Comparison of ENCODE assay signal across 13 mouse cellular contexts in the genomic region with DNA sequence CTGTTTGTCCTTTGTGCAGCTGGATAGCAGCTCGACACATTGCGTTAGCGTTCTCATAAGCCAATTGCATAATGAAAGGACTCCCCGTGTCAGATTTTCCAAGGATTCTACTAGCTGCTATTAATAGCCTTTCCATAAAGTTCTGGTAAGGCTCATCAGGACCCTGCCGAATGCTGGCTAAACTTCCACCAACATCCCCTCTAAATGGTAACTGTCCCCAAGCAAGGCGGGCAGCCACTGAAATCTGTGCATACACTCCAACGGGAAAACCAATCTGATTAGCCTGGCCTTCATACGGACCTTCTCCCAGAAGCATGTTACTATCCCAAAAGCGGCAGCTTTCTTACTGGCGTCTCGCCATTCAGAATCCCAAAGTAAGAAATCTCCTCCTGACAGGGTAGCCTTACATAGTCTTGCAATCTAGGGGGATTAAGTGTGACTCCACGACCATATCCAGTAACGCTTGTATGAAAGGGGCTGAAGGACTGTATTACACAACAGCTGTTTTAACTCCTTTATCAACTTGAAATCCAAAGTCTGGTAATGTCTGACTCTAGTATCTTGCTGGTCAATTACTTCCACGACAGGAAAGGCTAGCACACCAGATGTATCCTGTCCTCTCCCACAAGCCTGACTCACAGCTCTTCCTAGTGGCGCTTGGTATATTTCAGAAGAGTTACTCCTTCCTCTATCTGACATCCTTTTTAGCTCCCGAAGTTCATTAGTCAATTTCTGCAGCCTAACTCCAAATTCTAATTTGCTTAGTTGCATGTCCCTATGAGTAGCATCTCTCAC.
DNase-seq lines count a peak whose midpoint lies in the region; ATAC-seq and TF ChIP-seq lines count a peak whose summit lies in the region.
"Had no signal": no experiment of that assay in that cellular context is flagged by ENCODE, and none has a peak within 500 bp of the region (broad histone marks: within the 10 kb centered on the region; RNA-seq: fewer than 3 reads in every experiment).

No protein-coding gene starts in this region.

- no peak overlapping the region for H3K4me2 ChIP-seq in lung, postnatal 0 days (replicated peaks; ENCODE audit: low read depth, low read length)
- H3K4me2 ChIP-seq in midbrain, embryonic 13.5 days (replicated peaks): no peak overlapping the region
- H3K4me2 ChIP-seq: embryonic facial prominence, embryonic 12.5 days; midbrain, embryonic 12.5 days had no signal

- ATAC-seq in lung, postnatal 0 days: peak; percentile 49
- no peak for ATAC-seq in midbrain, embryonic 13.5 days

- no peaks in the 10 kb centered on the region for H3K36me3 ChIP-seq in lung, postnatal 0 days (ENCODE audit: insufficient read depth, low read length)
- H3K36me3 ChIP-seq in midbrain, embryonic 13.5 days: no peaks in the 10 kb centered on the region
- H3K36me3 ChIP-seq: embryonic facial prominence, embryonic 12.5 days; midbrain, embryonic 12.5 days had no signal

- DNase-seq in heart, adult 8-10 months (ENCODE audit: low spot score): peak; percentile 67
- no peak for DNase-seq in heart, postnatal 25 days (ENCODE audit: low spot score)
- peak; percentile 16 for DNase-seq in urinary bladder, postnatal 14 days (ENCODE audit: low spot score)
- DNase-seq in urinary bladder, postnatal 10 days (ENCODE audit: low spot score): no peak
- DNase-seq in lung, postnatal 0 days (ENCODE audit: low spot score): peak; percentile 59
- DNase-seq in layer of hippocampus, adult 9-10 months (ENCODE audit: low spot score): no peak
- DNase-seq: cerebellum, postnatal 36 days; gastrocnemius, postnatal 36 days; liver had no signal

- no peak overlapping the region for H3K27ac ChIP-seq in lung, postnatal 0 days (ENCODE audit: low read length)
- H3K27ac ChIP-seq in midbrain, embryonic 13.5 days: no peak overlapping the region
- H3K27ac ChIP-seq: embryonic facial prominence, embryonic 12.5 days; macrophage; midbrain, embryonic 12.5 days had no signal

- intact Hi-C loops in heart, postnatal 25 days (cut with DNase I): no loop called here

- no peak overlapping the region for H3K4me3 ChIP-seq in lung, postnatal 0 days (ENCODE audit: low read depth, low read length)
- H3K4me3 ChIP-seq in midbrain, embryonic 13.5 days (replicated peaks): no peak overlapping the region
- H3K4me3 ChIP-seq: embryonic facial prominence, embryonic 12.5 days; midbrain, embryonic 12.5 days had no signal

- H3K9ac ChIP-seq in lung, postnatal 0 days (replicated peaks; ENCODE audit: low read depth): no peak overlapping the region
- no peak overlapping the region for H3K9ac ChIP-seq in midbrain, embryonic 13.5 days (replicated peaks)
- H3K9ac ChIP-seq: embryonic facial prominence, embryonic 12.5 days; midbrain, embryonic 12.5 days had no signal

- peak; percentile 22; the same call in 1 of the 2 replicates for TF ChIP-seq CTCF in lung, postnatal 0 days (IDR thresholded peaks at IDR 0.05)

- 65% methylated on average over 16 of the region's 16 CpGs for WGBS in lung, postnatal 0 days
- WGBS in midbrain, embryonic 13.5 days: 94% methylated on average over 16 of the region's 16 CpGs

- no peaks in the 10 kb centered on the region for H3K9me3 ChIP-seq in lung, postnatal 0 days (ENCODE audit: low read length)
- H3K9me3 ChIP-seq in midbrain, embryonic 13.5 days: peaks cover 5% of the 10 kb centered on the region; the same call in 1 of the 2 replicates

- TF ChIP-seq EP300 in lung, postnatal 0 days (IDR thresholded peaks at IDR 0.05): peak; percentile 31; the same call in 1 of the 2 replicates

- H3K4me1 ChIP-seq in lung, postnatal 0 days (ENCODE audit: insufficient read depth, low read depth, low read length): no peaks in the 10 kb centered on the region
- no peaks in the 10 kb centered on the region for H3K4me1 ChIP-seq in midbrain, embryonic 13.5 days (replicated peaks)
- H3K4me1 ChIP-seq: embryonic facial prominence, embryonic 12.5 days; midbrain, embryonic 12.5 days had no signal

- H3K27me3 ChIP-seq in lung, postnatal 0 days (replicated peaks; ENCODE audit: insufficient read depth, low read length): no peaks in the 10 kb centered on the region
- no peaks in the 10 kb centered on the region for H3K27me3 ChIP-seq in midbrain, embryonic 13.5 days
- H3K27me3 ChIP-seq: embryonic facial prominence, embryonic 12.5 days; midbrain, embryonic 12.5 days had no signal

Comparison
In these comparisons a context has a peak if more than half of its experiments do, and no peak if none do; other contexts are left out.
1. DNase-seq: peak in heart, adult 8-10 months (single experiment), urinary bladder, postnatal 14 days (single experiment) and lung, postnatal 0 days (single experiment); none in heart, postnatal 25 days (single experiment), urinary bladder, postnatal 10 days (single experiment) and layer of hippocampus, adult 9-10 months (single experiment).